Mouse (Mus musculus): ENCODE measurements around the gene Shc3.

Gene Shc3

GRCm38 (mm10) chr13:51568501-51568901 lies 718 bp downstream of the Shc3 start:
- no peak for DNase-seq (ENCODE audit: low spot score)

GRCm38 (mm10) chr13:51567411-51567851 lies 1.8 kb downstream of the Shc3 start:
- peak; percentile 20 for DNase-seq (ENCODE audit: low spot score)

DNA sequence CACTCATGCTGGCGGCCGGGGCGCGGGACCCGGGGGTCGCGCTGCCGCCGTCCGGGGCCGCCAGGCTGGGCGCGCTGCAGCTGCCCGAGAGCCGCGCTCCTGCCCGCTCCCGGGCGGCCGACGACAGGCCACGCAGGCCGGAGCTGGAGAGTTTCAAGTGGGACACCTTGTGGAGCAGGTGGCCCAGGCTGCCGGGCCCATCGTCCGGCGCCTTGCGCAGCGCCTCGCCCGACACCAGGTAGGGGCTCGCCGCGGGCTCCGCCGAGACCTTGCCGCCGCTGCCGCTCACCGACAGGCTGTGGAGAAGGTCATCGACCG lies 2.2 kb downstream of the Shc3 start:
- no peak for DNase-seq (ENCODE audit: low spot score)

- no peak for DNase-seq (ENCODE audit: low spot score)
Observed at GRCm38 (mm10) chr13:51566371-51567077, 2.7 kb downstream of the Shc3 start.

DNA sequence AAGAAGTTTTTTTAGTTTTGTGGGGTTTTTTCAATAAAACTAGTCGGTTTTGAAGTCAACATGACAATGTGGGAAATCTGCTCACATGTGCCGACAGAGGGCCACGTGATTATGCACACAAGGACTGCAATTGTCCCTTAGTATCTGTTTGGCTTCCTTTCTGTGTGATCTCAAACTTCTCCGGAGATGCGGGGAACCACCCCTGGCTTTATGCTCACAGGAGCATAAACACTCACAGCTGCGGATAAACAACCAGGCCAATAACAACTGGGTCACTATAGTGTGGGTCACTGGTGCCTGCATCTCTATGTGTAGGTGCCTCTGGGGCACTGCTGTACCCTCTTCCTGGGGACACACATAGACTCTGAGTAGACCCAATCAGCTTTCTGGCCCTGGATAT lies 4.5 kb downstream of the Shc3 start:
- no peak for DNase-seq (ENCODE audit: low spot score)

GRCm38 (mm10) chr13:51553343-51553742 lies 15.9 kb downstream of the Shc3 start:
- DNase-seq (ENCODE audit: low spot score) = no peak

- DNase-seq (ENCODE audit: low spot score) = no peak
Observed at GRCm38 (mm10) chr13:51552233-51552632, 17.0 kb downstream of the Shc3 start.

DNA sequence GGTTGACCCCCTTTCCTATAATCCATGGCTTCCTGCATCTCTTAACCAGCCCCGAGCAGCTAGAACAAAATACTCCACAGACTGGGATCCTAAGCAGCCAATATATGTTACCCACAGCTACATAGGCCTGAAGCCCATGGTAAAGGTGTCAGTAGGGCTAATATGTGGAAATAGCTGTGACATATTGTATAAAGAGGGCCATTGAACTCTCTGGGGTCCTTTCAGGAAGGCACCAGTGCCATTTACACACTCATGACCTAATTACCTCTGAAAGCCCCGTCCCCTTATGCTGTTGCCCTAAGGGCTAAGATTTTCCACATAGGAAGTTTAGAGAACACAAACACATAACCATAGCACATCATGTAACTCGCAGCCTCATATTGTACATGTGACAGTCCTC lies 17.4 kb downstream of the Shc3 start:
- no peak for DNase-seq (ENCODE audit: low spot score)

GRCm38 (mm10) chr13:51539816-51540215 lies 29.4 kb downstream of the Shc3 start:
- DNase-seq (ENCODE audit: low spot score) = no peak

- DNase-seq (ENCODE audit: low spot score) = no peak
Observed at GRCm38 (mm10) chr13:51535326-51535725, 33.9 kb downstream of the Shc3 start.

GRCm38 (mm10) chr13:51526480-51526879 lies 42.7 kb downstream of the Shc3 start:
- peak; percentile 9 for DNase-seq (ENCODE audit: low spot score)

DNA sequence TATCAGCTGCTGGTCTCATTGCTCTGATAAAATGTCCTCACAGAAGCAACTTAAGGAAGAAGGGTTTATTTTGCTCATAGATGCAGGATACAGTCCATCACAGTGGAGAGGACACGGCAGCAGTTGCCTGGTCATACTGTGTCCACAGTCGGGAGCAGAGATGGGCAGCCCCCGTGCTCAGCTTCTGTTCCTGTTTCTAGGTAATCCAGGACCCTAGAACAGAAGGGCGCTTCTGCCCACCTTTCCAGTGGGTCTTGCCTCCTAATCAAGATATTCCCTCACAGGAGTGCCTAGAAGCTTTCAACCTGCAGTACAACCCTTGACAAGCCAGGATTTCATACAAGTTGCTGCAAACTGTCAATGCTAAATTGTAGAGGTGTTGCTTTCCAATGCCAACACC lies 44.9 kb downstream of the Shc3 start:
- DNase-seq (ENCODE audit: low spot score) = no peak

- no peak for DNase-seq (ENCODE audit: low spot score)
Observed at GRCm38 (mm10) chr13:51523311-51523710, 45.9 kb downstream of the Shc3 start.

DNA sequence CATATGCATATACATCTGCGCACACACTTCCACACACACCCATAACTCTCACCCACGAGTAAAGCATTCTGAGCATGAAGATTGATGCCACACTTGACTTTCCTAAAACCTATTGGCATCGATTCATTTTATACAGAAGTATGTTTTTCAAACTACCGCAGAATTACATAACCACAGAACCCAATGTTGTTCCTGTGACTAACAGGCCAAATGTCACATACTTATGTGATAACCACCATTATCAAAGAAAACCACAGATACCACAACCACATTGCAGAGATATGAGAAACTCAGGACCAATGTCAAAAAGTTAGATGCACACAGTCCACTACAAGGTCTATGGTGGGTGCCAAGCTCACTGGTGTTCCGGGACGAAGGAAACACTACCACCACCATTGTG lies 50.3 kb downstream of the Shc3 start:
- no peak for DNase-seq (ENCODE audit: low spot score)

- no peak for DNase-seq (ENCODE audit: low spot score)
Observed at GRCm38 (mm10) chr13:51517943-51518342, 51.3 kb downstream of the Shc3 start.

DNA sequence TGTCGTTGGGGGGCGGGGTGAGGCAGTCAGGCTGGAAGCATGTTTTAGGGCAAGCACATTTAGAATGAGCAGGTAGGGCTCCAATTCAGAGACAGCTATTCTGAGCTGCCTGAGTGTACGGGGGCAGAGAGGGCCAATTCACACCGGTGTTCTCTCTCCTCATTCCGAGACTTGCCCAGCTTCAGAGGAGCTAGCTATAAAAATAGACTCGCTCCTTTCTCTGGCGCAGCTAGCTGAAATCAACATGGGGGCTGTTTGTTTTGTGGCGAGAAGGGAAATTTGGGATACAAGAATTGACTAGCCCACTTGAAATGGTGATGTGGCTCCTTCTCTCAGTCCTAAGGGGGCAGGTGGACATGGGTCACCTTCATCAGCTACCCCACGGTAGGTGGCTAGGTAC lies 60.4 kb downstream of the Shc3 start:
- DNase-seq (ENCODE audit: low spot score) = no peak

DNA sequence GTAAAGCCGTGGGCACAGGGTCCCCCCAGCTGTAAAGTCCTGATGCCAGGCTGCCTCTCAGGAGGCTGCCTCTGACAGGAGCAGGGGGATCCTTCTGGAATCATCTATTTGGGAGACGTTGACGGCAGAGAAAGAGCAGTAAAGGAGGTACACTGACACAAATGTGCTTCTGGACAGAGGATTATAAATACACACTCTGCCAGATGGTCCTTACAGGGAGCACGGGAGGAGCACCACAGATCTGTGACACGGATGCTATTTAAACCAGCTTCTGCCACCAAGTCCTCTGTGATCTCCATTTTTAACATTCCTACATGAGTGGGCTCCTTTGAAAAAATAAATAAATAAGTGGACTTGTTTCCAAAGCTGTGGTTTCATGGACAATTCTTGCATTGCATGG lies 63.5 kb downstream of the Shc3 start:
- DNase-seq (ENCODE audit: low spot score) = no peak

- DNase-seq (ENCODE audit: low spot score) = no peak
Observed at GRCm38 (mm10) chr13:51499769-51500168, 69.5 kb downstream of the Shc3 start.

DNA sequence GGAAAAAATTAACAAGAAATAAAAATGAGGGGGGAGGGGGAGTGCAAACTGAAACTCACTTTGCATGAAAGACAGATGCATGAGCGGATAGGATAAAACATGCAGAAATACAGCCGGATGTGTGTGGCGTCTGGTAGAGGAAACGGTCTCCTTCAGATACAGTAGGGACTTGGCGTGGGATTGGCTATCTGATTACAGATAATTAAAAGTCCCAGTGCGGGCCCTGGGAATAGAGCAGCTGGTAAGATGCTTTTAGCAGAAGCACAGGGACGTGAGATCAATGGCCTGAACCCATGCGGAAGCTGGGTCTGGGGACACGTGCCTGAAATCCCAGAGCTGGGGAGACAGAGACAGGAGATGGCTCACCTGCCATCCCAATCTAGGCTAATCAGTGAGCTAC lies 75.5 kb downstream of the Shc3 start:
- no peak for DNase-seq (ENCODE audit: low spot score)

GRCm38 (mm10) chr13:51491649-51492435 lies 77.4 kb downstream of the Shc3 start:
- DNase-seq (ENCODE audit: low spot score) = no peak

DNA sequence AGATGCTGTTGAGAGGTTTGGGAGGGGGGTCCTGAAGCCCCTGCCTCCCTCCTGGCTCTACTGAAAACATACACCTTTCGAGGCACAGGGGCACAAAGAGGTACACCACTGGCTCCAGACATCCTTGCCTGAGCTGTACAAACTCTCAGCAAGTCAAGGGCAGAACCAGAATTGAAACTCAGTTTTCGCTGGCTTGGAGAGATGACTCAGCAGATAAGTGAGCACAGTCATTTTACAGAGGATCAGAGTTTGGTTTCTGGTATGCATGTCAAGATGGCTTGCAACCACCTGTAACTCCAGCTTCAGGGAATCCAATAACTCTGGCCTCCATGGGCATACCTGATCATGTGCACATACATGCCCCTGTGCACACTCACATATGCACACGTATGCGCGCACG lies 79.0 kb downstream of the Shc3 start:
- no peak for DNase-seq (ENCODE audit: low spot score)

DNA sequence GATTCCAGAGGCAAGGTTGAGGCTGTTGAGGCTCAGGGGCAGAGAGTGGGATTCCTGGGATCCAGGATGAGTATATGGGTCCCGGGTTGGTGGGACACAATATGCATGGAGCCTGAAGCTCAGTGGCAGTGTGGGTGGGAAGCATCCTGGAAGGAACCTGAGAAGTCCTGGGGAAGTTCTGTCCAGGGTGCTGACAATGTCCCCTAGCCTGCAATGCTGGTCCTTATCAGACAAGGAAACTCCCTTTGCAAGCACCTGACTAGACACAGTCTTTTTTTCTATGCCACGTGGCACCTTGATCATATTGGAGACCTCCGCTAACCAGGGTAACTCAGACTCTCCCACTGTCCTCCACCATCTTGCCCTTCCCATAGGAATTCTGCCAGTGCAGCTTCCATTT lies 80.3 kb downstream of the Shc3 start:
- no peak for DNase-seq (ENCODE audit: low spot score)

GRCm38 (mm10) chr13:51485291-51485690 lies 83.9 kb downstream of the Shc3 start:
- DNase-seq (ENCODE audit: low spot score) = no peak

GRCm38 (mm10) chr13:51482786-51483185 lies 86.4 kb downstream of the Shc3 start:
- no peak for DNase-seq (ENCODE audit: low spot score)
